Mouse (Mus musculus) urinary bladder, postnatal 25 days (tissue): ENCODE data around the gene Sgsh.

Source experiments
- DNase-seq: peaks from one replicate; pipeline ENCODE4 v3.0.0; 2022; ENCODE audit warnings: low spot score

The Sgsh gene

DNA sequence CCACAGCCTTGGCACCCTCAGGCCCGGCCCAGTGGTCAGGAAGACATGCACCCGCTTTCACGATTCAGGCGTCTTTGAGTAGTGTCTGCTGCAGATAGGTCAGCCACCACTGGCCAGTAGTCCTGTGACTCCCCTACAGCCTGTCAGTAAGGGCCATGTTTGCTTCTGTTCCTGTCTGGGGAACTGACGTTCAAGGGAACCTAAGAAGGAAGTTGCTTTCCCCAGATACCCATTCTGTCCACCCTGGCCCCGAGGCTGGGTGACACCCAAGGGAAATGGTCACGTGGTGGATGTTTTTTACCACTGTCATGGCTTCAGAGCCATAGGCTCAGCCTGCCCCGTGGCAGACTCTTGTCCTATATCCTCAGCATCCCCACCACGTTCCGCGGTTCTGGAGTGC, 22.0 kb upstream of the Sgsh start:
- DNase-seq, result no peak

DNA sequence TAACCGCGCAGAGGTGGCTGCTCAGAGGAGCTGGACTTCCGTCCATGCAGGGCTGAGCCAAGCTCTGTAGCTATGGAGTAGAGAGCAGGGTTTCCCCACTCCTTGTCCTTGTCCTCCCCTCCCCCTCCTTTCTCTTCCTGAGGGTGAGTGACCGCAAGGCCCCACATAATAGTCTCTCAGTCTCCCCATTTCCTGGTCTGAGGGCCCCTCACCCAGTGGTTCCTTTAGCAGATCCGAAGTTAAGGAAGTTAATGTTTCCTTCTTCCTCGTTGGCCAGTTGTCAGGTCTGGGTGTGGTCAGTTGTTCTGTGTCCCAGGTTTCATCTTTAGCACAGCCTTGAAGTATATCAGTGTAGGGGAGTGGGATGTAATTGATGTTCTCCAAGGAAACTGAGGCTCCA, 20.1 kb upstream of the Sgsh start:
- no peak for DNase-seq

DNA sequence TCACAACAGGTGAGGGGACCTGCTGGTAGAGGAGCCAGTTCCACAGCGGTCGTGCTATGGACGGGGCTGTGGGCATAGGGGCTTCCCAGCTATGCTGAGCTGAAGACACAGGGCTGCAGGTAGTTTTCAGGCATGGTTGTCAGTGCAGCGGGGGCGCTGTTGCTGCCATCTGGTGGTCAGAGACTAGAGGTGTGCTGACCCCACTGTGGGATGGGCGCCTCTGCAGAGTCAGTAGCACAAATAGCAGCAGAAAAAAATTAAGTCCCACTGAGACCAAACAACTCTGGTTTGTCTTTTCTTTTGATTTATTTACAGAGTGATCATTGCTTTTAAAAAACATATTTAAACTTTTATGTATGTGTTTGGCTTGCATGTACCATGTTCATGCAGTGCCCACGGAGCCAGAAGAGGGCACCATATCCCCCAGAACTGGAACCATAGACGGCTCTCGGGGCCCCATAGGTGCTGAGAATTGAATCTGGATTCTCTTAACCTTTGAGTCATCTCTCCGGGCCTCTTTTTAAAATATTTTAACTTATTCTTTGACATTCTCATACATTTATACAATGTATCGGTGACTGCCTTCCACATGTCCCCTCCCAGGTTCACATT, 8.3 kb upstream of the Sgsh start:
- DNase-seq, result peak; percentile 63

DNA sequence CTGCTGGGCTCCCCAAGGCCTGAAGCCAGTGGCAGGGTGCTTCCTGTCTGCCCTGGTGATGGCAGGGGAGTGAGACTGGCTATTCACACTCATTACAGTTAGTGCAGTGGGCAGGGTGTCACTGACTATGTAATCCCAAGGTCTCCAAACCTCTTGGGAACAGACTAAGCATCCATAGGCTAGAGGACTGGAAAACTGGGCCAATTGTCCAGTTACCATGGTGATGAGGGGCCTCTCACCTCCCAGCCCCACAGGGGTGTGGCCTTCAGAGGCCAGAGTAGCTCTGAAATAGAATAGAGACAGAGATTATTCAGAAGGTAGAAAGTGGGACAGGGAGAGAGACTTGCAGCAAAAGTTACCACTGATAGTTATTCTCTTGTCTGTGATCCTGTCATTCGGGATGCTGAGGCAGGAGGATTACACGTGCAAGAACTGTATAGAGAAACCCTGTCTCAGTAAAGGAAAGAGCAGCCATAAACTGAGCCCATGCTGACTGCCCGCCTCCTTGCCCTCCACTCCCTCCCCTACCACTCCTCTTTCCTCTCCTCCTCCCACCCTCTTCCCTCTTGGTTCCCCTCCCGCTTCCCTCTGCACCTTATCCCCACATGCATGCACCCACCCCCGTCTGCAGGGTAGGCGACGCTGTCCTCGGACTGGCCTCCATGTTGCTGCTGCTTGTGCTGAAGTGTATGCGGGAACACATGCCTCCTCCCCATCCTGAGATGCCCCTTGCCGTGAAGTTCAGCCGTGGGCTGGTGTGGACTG, 7.6 kb upstream of the Sgsh start:
- DNase-seq, result no peak

DNA sequence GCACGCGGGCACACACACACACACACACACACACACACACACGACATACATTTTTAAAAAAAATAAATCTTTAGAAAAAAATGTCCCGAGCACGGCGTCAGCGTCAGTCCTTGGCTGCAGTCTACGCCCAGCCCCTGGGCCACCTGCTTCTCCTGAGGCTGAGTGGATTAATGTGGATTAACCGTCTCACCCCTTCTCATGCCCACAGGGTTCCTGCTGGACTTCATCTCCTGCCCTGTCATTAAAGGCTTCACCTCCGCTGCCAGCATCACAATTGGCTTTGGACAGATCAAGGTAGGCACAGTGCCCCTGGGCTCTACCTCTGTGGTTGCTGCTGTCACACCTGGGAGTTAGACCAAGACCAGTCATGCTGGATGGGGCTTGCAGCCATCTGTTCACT, 3.8 kb upstream of the Sgsh start:
- no peak for DNase-seq

DNA sequence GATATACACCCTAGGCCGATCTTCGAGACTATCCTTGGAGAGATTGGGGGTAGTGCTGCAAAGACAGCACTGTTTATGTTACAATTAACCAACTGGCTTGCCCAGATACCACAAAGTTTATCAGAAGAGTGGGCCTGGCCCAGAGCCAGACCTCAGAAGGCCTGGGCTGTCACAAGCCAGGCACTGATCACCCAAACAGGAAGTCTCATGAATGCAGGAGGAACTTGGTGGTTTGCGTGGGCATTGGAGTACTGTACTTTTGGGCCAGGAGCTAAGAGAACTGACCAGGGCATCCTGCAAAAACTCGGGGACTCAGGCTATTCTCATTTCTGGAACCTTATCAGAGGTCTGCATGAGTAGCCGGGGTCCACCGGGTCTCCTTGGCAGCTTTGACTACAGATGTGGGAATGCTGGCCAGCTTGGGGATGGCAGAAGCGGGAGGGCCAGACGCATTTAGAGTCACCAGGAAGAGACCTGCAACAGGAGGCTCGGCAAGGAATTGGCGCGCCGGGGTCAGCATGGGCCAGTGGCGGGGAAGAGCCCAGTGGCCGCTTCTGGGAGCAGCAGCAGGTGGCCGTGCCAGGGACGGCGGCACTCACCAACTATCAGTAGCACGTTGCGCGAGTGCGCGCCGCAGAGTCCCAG, 416 bp downstream of the Sgsh start:
- peak; percentile 33 for DNase-seq

DNA sequence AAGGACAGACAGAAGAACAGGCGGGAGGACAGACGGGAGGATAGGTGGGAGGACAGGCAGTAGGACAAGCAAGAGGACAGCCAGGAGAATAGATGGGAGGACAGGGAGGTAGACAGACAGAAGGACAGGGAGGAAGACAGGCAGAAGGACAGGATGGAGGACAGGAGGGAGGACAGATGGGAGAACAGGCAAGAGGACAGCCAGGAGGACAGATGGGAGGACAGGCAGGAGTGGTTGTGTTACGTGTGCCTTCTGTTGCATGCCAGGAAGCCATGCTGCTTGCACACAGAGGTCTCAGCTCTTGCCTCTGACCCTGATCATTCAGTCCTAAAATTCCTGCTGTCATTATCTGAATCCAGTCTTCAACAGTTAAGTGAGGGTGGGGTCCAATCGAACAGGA, 1.4 kb downstream of the Sgsh start:
- DNase-seq, result no peak

DNA sequence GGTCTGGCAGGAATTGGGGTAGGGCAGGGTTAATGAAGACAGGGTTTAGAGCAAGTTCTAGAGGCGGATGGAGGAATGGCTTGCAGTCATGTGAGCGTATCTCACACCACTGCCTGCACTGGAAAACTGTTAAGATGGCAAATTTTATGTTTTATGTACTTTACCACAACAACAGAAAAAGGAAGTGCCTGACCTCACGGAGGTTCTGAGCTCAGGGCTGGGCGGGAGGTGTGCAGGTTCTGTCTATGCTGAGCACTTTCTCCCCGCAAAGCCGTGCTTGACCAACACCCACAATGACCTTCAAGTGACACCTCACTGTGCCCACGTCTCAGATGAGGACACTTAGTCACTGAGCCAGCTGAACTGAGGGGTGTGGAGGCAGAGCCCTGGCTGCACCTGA, 3.2 kb downstream of the Sgsh start:
- DNase-seq, result no peak

DNA sequence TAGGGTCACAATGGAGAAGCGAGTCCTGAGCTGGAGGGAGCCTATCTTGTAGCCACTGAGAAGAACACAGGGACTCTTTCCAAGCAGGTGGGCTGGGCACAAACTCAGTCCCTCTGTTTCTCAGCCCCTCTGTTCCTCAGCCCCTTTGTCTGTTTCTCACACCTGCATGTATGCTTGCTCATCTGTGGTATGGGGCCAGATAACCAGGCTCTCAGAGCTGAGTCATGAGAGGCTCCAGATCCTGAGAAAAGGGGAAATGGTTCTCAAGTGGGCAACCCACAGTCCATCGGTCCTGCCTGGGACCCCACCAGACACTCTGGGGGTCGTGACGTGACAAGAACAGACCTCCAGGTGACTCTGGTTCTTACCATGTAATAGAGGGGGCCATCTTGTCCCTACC, 8.2 kb downstream of the Sgsh start:
- DNase-seq, result no peak

DNA sequence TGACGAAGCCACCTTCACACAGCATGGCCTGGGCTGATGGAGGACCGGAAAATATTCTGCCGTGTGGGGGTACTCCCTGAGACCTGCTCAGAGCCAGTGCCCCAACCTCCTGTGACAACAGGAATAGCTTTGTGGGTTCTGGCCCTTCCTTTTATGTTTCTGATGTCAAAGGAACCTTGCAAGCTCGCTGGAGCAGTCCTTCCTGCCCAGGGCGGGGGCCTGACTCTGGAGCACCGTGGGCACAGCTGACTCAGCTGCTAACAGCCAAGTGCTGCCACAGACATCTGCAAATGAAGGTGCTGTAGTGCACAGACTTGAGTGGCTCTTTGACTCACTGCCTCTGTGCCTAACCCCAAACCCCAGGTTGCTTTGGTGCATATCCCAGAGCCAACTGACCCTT, 10.5 kb downstream of the Sgsh start:
- no peak for DNase-seq

DNA sequence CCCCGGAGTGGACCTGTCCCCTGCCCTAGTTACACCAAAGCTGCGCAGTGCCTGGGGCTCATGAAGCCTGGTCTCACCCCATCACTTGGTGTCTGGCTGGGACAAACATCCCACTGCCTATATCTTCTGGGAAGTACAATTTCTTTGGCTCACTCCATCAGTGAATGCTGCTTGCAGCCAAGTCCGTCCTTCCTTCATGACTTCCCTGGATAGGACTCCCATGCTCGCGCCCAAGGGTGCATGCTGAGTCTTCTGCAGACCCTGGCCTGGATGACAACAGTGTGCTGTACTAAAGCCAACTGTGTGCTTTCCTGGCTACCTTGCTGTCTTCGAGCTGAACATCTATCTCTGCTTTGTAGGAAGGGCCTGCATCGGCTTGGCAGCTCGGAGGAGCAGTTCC, 11.2 kb downstream of the Sgsh start:
- no peak for DNase-seq

DNA sequence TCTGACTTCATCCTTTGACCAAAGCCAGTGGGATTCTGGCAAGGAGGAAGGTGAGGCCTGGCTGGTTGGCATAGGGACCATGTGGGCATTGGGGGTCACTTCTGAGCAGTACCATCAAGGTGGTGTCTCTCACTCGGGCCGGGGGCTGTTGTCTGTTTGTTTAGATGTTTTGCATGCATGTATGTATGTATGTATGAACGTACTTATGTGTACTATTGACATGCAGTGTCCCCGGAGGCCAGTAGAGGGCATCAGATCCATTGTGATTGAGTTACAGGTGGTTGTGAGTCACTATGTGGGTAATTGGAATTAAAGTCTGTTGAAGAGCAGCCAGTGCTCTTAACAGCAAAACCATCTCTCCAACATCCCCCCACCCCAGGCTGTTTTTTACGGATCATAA, 15.7 kb downstream of the Sgsh start:
- DNase-seq, result peak; percentile 61

DNA sequence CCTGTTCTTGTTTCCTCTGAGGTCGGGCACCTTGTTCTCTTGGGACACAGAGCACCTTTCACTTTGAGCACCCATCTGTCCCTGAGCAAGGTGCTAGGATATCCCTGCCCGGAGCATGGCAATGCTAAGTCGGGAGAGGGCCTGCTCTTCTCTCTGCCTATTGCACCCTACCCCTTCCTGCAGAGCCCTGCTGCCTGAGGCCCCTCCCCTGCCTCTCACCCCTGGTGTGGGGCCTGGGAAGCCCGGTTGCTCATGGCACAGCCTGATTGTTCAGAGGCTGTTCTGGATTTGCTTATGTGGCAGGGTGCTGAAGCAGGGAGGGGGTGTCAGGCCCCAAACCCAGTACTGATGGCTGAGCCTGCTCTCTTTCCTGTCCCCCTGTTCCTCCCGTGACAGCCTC, 16.2 kb downstream of the Sgsh start:
- DNase-seq, result no peak

DNA sequence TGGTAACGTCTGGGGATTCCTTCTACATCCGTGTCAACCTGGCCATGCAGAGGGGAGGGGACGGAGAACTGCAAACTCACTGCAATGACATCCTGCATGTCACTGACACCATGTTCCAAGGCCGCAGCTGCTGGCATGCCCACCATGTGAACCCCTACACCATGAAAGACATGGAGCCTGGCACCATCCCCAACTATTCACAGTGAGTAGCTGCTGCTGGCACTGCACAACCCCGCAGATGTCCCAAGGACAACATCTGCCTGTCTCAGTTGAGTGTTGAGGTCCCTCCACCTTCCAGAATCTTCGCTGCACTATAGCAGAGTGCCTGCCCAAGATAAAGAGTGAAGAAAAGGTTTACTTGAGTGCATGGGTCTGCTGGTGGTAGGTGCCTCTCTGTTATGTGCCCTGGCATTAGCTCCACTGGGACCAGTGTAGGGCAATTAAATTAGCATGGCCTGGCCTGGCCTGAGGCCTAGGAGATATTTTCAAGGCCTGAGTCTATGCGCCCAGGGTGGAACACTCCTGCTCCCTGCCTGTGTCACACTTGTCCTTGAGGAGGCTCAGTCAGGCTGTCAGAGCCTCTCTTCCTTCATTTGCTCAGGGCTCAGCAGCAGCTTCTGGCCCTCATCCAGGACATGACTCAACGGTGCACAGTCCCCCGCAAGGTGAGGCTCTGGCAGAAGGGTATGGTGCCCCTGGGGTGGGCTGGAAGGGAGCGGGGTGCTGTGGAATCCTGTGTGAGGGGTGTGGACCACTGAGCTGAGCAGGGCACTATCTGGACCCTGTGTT, 16.9 kb downstream of the Sgsh start:
- DNase-seq, result no peak

DNA sequence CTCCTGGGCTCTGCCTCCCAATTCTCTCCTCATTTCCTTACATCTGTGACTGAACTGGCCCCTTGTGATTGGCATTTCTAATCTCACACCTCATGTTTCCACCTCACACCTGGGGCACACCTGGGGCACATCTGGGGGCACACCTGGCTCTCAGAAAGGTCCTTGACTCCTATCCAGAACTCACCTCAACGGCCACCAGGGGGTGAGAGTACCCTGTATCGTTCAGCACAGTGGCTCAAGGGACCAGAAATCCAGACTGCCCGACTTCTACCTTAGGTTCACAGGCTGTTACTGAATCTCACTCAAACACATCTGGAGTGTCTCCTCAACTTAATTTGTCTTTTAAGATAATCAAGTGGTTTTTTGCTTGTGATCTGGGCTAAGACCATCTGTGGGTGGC, 23.4 kb downstream of the Sgsh start:
- no peak for DNase-seq

DNA sequence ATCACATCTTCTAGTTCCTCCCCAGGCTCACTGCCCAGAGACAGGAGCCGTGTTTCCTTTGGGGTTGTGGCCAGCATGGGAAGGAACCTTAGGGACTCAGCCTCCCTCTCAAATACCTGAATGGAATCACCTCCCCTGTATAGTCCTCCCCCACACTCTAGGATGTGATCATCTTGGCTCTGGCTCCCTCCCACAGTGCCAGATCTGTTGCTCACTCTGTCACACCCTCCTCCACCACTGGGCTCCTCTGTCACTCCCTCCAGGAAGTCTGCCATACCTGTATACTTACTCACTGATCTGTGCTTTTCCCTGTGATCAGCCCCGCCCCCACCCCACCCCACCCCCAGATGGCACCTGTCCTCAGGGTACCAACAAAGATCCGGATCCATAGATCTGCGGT, 24.7 kb downstream of the Sgsh start:
- DNase-seq, result no peak

DNA sequence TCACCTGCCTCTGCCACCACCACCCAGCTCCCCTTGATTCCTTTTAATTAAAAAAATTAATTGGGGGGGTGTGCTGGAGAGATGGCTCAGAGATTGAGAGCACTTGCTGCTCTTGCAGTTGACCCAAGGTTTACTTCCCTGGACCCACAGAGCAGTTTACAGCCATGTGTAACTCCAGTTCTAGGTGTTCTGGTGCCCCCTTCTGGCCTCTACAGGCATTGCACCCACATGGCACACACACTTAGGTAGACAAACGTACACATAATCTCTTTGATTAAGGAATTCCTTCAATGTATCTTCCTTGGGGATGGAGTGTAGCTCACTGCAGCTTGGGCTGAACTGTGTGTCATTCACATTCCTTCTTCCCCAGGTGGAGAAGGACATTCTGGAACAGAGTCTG, 30.3 kb downstream of the Sgsh start:
- DNase-seq, result no peak

DNA sequence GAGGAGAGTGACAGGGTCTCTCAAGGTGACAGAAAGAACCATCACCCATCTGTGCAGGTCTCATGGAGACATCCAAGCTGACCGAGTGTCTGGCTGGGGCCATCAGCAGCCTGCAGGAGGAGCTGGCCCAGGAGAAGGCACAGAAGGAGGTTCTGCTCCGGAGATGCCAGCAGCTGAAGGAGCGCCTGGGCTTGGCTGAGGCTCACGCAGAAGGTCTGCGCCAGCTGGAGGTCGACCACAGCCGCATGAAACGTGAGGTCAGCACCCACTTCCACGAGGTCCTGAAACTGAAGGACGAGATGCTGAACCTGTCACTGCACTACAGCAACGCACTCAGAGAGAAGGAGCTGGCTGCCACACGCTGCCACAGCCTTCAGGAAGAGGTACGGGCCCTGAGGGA, 32.8 kb downstream of the Sgsh start:
- no peak for DNase-seq

DNA sequence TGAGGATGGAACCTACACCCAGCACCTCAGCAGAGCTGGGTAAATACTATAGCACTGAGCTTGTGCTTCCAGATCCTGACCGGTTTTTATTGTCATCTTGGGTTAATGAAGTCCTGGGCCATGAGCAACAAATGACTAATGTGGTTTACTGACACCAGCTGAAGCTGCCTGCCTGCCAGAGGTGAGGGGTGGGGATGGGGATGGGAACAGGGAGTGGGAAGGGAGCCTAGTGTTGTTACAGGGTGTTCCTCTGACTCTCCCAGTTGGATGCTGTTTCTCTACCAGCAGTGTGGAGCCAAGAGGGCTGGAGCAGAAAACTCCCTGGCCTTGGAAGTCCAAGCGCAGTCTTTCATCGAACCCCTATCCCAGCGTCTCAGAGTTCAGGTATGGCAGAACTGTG, 38.6 kb downstream of the Sgsh start:
- DNase-seq, result no peak

DNA sequence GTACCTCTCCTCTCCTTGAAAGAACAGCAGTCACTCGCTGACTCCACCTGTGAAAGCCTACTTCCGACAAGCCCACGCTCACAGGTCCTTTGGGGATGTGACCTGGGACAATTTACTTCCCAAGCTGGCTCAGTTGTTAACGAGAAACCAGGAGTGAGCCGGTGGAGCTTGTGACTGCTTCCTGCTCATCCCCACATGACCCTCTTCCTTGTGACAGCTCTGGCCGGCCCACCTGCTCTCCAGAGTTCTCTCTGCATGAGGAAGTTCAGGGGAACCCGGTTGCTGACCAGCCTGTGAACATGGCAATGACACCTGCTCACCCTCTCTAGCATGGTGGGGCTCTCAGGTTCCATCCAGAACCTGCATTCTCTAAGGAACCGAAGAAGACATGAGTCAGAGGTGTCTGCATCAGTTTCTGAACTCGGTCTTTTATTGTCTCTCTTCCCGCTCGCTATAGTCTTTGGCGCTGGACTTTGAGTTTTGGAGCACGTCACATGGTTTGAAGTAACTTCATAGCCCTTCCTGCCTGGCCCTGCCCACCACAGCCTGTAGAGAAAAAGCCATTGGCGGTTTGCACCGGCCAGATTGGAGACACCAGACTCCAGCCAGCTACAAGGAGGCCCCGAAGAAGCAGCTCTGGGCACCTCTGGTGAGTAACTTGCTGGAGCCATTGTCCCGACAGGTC, 40.9 kb downstream of the Sgsh start:
- no peak for DNase-seq

DNA sequence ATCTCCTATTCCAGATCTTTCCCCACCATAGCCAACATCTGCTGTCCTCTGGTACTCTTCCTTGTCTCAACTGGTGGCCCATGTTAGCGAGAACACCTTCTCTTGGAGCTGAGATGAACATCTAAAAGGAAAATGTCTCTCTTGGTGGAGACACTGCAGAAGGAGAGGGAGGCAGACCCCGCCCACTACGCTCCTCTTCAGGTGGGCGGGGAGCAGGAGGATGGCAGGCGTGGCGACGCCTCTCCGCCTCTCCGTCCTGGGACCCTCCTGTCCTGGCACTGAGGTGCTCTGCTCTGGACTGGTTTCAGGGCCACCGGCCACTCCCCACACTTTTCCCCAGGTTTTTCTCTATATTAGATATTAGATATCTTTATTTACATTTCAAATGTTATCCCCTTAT, 44.7 kb downstream of the Sgsh start:
- no peak for DNase-seq

DNA sequence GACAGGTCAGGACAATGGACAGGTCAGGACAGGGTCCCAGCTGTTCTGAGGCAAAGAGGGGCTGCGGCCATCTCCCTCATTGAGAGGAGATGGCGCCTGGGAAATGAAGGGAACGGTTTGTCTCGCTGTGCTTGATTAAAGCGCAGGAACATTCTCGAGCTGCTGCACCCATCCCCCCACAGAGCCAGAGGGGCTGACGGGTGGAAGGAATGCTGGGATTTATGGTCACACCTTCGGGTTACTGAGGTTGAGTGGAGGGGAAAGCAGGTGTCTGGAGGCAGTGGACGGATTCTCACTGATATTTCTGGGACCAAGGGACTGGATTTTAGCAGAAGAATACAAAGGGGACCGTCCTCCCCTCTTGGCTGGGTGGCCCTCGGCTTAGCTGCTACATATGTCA, 47.4 kb downstream of the Sgsh start:
- no peak for DNase-seq

DNA sequence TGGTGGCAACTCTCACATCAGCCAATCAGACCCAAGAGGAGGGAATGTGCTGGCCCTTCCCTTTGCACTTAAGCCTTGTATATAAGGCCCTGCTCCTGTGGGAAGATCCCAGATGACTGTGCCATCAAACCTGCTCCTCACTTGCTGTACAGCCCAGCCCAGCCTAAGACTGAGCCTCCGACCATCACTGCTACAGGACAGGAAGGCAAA, 47.8 kb downstream of the Sgsh start, which contains the start of gene Card14:
Card14 (plus strand) TSS at position 111 of the 210 bp plus-strand sequence.
- DNase-seq, result no peak
